Mouse (Mus musculus) frontal cortex, adult (tissue): ENCODE measurements around the gene Spr.
"Not testable (repeated sequence)": the region's sequence is repeated elsewhere in the genome, so short reads cannot be mapped to it uniquely, and the experiment has no call there.

Experiments used
- ATAC-seq: cut with Nextera tagmentation; 2 replicates; pipeline ENCODE4 v1.9.2; 2017; ENCODE audit warnings: mild to moderate bottlenecking, moderate library complexity, mixed read lengths; ENCODE audit not compliant: low TSS enrichment

Spr gene

DNA sequence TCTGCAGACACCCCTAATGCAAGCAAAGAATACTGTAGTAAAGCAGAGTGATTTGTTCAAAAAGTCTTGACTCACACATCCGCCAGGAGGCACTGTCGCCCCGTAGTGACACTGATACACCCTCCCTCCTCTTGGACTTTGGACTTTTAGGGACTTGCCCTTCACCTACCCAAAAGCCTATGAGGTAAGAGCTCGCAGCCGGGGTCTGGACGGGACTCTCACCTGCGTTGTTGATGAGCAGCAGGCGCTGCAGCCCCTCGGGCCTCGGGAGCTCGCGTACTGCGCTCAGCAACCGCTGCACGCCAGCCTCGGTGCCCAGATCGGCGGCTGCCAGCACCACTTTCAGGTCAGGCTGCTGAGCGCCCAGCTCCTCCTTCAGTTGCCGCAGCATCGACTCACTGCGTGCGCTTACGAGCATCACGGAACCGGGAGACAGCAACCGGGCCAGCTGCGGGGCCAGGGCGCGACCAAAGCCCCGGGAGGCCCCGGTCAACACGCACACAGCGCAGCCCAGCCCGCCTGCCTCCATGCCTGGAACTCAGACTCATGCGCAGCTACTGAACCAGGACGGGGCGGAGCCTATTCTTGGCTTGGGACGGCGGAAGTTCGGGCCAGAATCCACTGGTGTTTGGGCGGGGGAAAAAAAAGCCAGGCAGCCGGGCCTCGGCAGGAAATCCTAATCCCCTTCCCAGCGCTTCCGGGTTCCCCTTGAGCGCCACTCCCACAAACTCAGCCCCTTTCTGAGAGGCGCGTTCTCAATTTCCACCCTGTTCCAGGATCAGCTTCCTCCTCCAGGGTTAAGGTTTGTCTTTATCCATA is at the start of gene Spr:
TSS of gene Spr (minus strand) at position 550 of the 819 bp plus-strand sequence.
- peak; percentile 88 for ATAC-seq

DNA sequence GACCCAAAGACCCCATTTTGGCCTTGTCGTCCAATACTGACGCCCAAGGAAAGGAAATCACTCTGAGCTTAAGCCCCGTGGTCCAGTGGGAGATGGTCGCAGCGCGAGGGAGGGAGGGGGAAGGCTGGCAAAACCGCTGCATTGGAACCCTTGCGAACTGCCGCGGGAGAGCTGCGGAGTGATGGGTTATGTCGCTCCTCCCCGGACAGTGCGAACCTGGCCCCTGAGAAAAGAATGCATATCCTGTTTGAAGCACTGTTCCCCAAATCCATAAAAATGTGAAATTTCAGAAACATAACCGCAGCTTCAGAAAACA is 49.1 kb upstream of the Spr start:
- ATAC-seq, result no peak

DNA sequence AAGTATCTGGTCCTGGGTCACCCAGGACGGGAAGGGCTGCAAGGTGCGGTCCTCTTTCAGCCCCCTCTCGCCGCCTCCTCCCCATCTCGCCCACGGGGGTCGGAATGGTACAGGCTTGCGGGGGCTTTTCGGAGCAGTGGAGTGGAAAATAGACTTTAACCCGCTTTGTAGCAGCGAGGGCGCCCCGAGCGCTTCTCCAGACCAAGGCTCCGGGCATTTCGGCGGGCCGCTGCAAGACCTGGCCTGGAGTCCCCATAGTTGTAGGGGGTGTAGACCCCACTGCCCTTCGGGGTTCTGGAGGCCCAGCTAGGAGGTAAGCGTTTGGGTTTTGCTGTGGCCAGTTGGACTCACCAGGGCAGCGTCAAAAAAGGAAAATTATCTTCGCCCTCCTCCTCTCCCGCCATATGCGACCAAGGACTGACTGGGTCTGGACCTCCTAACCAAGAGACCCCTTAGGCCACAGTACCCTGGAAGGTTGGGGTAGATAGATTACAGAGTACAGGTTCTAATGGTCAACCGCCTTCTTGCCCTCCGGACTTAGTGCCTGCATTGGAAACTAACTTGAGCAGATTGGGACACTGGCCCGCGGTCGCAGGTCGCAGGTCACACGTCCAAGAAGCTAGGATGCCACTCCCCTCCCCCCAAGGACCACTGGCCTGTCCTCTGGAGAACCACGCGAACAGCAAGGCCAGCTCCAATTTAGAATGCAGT is 48.6 kb upstream of the Spr start:
- ATAC-seq, result no peak

DNA sequence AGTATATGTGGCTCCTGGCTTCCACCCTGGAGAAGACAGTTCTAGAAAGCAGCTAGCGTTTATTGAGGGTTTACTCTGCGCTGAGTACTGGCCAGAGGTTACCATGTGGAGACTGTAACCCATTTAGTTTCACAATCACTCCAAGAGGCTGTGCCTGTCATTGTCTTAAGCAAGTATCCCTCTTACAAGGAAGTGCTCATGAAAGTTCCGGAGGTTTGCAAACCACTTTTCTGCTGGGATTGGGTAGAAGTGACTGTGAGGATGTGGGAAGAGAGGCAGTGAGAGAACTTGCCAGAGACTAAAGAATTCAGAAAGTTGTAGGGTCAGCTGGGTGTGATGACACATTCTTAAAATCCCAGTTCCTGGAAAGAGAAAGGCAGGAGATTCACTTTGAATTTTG is 46.4 kb upstream of the Spr start:
- no peak for ATAC-seq

DNA sequence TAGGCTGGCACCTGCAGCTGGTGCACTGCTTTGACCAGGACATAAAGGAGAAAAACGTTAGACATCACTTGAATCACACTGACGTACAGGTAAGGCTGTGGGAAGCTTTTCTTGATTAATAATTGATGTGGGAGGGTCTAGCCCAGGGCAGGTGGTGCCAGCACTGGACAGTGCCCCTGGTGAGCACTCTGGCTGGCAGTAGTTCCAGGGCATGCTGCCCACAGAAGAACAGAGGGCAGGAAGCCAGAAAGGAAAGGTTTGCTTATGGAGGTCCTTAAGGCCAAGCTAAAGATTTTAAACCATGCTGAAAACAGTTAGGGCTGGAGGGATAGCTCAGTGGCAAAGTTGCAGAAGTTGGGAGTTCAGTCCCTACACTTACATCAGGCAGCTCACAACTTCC is 42.5 kb upstream of the Spr start:
- ATAC-seq, result no peak

DNA sequence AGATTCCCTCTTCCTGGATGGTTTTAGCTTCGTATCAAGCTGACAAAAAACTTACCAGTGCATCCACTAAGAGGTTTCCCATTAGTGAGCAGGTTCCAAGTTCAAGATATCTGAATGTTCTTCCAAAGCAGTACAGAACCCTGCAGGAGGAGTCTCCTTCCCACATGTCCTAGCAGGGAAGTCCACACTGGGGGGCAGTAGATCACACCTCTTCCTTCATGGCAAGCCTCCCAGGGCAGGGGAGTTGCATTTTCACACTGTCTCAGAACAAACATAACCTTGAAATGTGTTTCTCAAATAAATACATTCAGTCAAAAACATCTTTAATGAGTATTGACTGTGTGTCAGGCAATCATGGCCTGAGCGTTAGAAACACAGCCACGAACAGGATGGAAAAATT is 42.0 kb upstream of the Spr start:
- no peak for ATAC-seq

DNA sequence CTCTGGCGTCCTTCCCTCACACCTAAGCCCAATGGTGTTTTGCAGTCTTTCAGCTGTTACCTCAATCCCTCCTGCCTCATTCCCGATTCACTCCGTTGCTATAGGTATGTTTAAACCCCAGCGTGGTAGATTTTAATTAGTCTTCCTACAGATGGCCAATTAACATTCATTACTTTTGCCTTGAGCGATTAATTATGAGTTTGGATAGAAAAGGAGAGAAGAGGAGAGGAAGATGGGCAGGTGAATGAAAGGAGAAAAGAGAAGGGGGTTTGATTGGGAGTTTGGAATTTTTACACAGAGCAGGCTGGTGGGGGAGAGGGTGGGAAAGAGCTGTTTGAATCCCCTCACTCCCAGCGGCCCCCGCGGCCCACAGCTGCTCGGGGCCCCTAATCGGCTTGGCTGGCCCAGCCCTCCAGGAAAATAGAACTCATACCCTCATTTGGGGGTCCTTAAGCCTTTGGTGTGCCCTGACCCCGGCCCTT is 27.9 kb upstream of the Spr start:
- no peak for ATAC-seq

DNA sequence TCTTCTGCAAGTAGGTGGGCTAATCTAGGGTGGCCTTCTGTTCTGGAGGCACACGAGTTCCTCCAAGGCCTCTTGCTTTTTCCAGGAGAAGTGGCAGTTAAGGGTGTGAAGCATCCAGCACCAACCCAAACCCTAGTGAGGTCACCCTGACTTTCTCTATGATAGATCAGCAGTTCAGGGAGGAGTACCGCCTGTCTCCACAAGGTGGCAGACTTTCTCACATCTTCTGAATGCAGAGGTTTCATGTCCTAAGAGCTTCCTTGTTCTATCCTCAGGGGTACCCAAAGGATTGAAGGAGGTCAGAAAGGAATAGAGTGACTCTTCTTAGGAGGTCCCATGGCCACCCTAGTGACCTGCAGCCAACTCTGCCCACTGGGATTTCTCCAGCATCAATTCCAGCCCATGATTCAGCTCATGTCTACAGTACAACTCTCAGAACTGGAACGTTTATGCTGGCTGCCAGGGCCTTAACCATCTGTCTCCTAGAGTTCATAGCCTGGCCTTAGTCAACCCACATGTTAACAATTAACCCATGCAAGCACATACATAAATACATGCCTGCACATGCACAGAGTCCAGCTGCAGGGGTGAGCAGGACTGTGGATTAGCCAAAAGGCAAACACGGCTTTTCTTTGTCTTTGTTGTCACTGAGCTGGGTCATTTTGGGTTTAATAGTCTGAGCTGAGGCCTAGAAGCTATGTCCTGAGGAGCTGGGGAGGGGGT is 22.8 kb upstream of the Spr start:
- peak; percentile 51; the same call in 1 of the 2 replicates for ATAC-seq

DNA sequence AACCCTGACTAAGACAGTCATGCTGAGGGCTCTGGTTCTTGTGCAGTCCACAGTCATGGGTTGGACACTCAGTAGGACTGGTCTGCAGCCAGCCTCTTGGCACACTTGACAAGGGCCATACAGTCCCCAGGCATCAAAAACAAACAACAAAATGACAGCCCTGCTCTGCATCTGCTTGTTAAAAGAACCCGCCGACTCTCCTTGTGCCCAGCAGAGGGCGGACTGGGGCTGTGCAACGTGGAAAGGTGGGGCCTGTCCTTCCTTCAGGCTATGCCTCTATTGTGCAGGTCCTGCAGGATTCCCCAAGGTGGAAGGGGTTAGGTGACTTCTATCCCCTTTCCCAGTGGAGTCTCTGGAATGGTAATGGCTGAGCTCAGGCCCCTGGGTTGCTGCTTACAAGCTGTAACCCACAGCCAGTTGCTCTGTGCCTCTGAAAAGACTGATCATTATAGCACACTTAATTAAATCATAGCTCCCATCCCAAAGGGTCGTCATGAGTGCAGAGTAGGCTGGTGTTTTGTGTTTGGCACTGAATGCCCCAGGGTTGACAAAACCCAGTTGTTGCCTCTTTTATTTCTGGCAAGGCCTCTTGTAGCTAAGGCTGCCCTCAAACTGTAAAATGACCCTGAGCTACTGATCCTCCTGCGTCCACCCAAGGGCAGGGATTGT is 21.7 kb upstream of the Spr start:
- peak; percentile 77 for ATAC-seq

DNA sequence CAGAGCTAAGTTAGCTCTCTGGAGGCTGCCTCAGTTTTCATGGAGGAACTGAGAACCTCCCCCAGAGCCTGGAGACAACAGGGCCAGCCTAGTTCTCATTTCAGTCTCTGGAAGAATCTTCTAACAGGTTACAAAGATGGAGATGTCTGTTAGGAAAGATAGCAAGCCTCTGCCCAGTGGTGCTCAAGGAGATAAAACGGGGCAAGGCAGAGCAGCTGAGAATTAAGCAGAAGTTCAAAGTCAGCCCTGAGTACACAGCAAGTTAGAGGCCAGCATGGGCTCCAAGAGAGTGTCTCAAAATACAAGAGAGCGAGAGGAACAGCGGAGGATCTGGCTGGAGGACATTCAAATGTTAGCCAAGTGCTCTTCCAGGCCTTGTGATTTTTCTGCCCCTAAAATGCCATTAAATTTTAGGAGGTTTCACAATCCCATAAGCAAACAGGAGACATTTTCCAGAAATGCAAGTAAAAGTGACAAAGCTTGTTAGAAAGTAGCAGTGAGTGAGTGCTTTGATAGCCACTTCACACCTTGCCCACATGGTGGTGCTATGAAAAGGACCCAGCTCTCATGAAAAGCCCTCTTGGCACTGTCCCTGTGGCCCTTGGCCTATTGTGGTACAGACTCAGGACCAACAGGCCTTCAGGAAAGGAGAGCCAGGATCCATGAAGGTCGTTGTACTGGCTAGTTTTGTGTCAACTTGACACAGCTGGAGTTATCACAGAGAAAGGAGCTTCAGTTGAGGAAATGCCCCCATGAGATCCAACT is 20.7 kb upstream of the Spr start:
- not testable (repeated sequence) for ATAC-seq

DNA sequence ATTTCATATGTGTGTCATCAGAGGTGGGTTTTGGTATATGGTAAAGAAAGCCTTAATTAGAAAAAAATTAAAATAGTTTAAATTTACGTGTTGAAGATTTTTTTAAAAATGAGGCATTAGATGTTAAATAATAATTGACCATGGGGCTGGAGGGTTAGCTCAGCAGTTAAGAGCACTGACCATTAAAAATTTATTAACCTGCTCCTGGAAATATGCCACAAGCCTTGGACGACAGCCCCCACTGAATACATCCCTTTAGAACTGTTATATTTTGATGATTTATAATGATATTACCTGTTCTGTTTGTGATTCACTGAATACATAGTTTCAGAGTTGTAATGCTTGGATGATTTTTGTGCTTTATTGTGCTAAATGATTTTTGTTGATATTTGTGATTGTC is 19.0 kb upstream of the Spr start:
- ATAC-seq, result not testable (repeated sequence)

DNA sequence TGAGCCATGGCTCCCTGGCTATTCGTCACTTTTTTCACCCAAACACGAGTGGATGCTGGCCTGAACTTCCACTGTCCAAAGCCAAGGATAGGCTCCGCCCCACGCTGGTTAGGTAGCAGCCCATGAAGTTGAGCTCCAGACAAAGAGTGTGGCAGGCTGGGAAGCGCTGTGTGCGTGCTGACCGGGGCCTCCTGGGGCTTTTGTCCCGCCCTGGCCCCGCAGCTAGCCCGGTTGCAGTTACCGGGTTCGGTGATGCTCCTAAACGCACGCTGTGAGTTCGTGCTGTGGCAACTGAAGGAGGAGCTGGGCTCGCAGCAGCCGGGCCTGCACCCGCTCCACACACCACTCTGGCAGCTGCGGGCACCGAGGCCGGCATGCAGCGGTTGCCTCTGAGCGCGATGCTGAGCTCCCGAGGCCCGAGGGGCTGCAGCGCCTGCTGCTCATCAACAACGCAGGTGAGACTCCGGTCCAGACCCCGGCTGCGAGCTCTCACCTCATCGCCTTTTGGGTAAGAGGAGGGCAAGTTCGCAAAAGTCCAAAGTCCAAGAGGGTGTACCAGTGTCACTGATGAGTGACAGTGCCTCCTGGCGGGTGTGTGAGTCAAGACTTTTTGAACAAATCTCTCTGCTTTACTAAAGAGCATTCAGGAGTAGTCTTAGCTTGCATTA is 17.4 kb upstream of the Spr start:
- ATAC-seq, result peak; percentile 24; the same call in 1 of the 2 replicates

DNA sequence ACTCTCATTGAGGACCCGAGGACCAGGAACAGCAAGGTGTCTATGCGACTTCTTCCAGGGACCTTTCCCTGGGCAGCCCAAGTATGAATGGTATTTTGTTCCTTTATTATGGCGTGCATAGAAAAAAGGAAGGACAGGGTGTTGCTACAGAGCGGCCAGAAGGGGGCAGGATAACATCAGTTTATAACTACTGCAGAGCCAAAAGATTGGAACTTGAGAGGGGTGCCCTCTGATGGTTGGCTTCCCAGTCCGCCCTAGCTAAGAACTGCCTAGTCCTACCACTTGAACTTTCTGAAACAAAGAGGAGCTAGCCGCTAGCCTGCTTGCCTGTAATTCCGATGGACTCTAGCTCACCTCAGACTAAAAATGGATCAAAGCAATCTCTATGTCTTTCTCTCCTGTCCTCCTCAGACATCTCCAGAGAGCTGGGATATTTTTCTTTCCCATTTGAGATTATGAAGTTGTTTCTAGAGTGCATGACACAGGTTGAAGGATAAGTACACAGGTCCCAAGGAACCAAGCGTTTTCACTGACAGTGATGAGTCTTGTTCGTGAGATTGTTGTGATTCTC is 16.5 kb upstream of the Spr start:
- peak; percentile 93 for ATAC-seq

DNA sequence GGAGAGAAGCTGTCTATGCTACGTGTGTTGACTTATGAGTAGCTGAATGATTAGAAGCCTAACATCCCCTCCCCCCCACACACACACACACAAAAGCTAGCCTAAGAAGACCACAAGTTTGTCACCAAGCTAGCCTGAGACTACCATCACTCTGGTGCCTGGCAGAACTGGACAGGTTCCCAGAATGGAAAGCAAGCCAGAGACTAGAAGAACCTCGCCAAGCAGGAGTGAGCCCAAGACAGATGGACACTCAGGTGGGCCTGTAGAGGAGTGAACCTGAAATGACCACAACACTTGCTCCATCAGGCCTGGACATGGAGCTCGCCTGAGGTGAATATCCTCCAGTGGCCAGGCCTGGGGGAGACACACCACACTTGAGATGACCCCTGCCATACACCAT is 12.8 kb upstream of the Spr start:
- ATAC-seq, result no peak

DNA sequence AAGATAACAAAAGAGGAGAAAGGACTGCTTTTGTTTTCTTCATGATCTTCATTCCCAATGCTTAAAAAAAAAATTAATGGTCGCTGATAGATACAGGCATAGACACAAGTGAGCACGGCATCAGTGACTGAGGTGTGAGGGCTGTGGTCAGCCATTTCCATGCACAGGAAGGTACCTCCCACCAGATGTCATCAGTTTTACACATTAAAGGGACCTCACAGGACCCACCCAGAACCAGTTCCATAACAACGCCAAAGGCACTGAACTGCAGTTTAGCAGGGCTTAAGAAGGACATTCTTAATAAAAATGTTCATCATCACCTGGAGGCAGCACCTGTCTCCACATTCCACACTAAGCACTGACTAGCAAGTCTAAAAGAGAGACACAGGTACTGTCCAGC is 10.1 kb upstream of the Spr start:
- no peak for ATAC-seq

DNA sequence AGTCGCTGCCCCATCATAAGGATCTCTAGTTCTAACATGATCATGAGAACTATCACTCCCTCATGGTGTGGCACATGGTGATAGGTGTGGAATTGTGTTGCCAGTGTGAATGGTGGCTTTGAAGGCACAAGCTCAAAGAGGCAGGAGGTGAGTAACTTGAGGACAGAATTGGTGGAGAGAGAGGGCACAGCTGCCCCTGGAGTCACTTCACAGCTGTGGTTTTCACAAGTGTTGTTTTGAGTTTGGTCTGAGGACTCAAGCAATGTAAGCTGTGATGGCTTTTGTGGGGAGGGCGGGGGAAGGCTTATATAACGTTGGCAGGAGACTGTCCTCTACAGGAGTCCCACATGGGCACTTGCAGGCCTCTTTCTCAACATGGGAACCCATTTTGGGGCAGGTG is 6.9 kb upstream of the Spr start:
- ATAC-seq, result no peak

DNA sequence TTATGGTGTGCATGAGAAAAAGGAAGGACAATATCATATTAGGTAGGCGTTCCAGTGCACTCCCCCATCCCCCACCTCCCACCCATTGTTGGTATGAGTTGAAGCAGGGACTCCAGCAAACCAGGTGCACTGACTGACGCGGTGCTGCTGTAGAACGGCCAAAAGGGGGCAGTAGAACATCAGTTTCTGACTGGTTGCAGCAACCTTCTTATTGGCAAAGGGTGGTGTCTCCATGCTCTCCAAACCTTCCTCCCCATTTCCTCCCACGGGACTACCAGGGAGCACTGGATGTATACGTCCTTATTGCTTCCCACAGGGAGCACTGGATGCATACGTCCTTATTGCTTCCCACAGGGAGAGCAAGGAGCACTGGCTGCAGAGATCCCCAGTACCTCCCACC is 3.4 kb upstream of the Spr start:
- ATAC-seq, result peak; percentile 44; the same call in 1 of the 2 replicates

DNA sequence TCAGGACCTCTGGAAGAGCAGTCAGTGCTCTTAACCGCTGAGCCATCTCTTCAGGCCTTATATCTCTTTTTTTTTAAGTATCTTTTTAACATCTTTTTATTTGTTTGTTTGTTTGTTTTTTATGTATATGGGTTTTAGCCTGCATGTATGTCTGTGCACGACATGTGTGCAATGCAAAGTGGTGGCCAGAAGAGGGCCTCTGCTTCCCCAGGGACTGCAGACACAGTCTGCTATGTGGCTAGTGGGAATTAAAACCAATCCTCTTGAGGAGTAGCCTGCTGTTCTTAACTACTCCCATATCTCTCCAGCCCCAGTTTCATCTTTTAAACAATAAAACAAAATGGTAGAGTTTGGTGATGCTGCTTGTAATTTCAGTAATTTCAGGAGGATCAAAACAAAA is 2.0 kb upstream of the Spr start:
- no peak for ATAC-seq

DNA sequence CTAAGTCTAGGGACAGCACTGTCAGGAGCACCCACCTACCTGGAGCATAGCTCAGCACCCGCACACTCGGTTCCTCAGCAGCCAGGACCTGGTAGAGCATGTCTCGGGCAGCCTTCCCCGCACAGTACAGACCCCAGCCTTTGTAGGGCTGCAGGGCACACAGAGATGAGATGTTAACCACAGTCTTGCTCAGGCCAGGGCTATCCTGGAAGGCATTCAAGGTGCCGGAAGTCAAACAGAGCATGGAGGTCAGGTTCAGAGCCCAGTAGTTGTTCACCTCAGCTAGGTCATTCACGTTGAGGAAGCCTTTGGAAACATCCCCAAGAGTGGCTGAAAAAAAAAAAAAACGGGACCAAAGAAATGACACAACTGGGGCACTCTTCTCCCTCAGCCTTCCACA is 782 bp downstream of the Spr start:
- ATAC-seq, result not testable (repeated sequence)

DNA sequence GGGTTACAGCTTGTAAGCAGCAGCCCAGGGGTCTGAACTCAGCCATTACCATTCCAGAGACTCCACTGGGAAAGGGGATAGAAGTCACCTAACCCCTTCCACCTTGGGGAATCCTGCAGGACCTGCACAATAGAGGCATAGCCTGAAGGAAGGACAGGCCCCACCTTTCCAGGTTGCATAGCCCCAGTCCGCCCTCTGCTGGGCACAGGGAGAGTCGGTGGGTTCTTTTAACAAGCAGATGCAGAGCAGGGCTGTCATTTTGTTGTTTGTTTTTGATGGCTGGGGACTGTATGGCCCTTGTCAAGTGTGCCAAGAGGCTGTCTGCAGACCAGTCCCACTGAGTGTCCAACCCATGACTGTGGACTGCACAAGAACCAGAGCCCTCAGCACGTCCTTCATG is 4.8 kb downstream of the Spr start:
- ATAC-seq, result not testable (repeated sequence)
